Mouse (Mus musculus): Measurements from ENCODE around the gene Nub1.

The Nub1 gene

GRCm38 (mm10) chr5:24739141-24739753 lies 53.9 kb downstream of the Nub1 start:
- no peak for DNase-seq (ENCODE audit: low read depth, low spot score)

GRCm38 (mm10) chr5:24741172-24741885 lies 56.0 kb downstream of the Nub1 start:
- DNase-seq (ENCODE audit: low read depth, low spot score) = no peak

- DNase-seq (ENCODE audit: low read depth, low spot score) = no peak
These were observed 58.6 kb downstream of the Nub1 start for GRCm38 (mm10) chr5:24743956-24744355.

- DNase-seq (ENCODE audit: low read depth, low spot score) = no peak
These were observed 62.2 kb downstream of the Nub1 start for GRCm38 (mm10) chr5:24747533-24747932.

GRCm38 (mm10) chr5:24749731-24750130 lies 64.4 kb downstream of the Nub1 start:
- DNase-seq (ENCODE audit: low read depth, low spot score) = no peak

GRCm38 (mm10) chr5:24750321-24751304 lies 65.3 kb downstream of the Nub1 start:
- DNase-seq (ENCODE audit: low read depth, low spot score) = peak; percentile 82

GRCm38 (mm10) chr5:24751305-24752174 lies 66.2 kb downstream of the Nub1 start:
- DNase-seq (ENCODE audit: low read depth, low spot score) = peak; percentile 80

GRCm38 (mm10) chr5:24752175-24752498 lies 66.8 kb downstream of the Nub1 start:
- DNase-seq (ENCODE audit: low read depth, low spot score) = no peak

GRCm38 (mm10) chr5:24756931-24757330 lies 71.6 kb downstream of the Nub1 start:
- DNase-seq (ENCODE audit: low read depth, low spot score) = no peak

GRCm38 (mm10) chr5:24757816-24758215 lies 72.5 kb downstream of the Nub1 start, which contains the start of gene Crygn:
Gene Crygn (minus strand): TSS chr5:24758008.
- DNase-seq (ENCODE audit: low read depth, low spot score) = no peak
